Mouse (Mus musculus): ENCODE measurements around the gene Gm49601.

The Gm49601 gene

DNA sequence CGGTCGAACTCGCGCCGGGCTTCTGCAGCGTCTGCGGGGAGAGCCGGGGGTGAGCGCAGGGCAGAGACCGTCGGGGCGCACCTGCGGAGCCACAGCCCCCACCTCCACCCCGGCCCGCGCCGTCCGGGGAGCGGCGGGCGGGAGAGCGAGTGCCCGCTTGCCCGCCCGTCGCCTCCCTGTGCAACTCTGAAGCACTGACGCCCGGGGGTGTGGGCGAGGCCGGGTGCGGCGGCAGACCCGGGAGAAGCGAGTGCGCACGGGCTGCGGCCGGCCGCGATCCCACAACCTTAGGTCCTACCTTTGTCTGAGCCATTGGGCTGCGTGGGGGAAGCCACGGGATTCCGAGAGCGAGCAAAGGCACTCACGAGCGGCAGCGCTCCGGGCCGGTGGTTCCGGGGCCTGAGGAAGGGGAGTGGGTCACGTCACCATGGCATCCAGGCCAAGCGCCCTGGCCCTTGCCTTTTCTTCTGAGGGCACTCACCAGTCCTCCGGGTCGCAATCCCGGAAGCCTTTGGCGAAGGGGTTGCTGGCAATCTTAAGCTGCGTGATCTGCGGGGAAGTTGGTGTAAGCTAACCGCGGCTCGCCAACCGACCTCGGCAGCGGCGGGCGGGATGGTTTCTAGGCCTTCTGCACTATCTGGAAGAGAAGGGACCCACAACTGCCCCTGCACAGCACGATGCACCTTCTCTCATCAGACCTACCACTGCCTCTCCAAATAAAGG lies 43.6 kb downstream of the Gm49601 start:
- no peak for DNase-seq (ENCODE audit: low read depth, low spot score)

DNA sequence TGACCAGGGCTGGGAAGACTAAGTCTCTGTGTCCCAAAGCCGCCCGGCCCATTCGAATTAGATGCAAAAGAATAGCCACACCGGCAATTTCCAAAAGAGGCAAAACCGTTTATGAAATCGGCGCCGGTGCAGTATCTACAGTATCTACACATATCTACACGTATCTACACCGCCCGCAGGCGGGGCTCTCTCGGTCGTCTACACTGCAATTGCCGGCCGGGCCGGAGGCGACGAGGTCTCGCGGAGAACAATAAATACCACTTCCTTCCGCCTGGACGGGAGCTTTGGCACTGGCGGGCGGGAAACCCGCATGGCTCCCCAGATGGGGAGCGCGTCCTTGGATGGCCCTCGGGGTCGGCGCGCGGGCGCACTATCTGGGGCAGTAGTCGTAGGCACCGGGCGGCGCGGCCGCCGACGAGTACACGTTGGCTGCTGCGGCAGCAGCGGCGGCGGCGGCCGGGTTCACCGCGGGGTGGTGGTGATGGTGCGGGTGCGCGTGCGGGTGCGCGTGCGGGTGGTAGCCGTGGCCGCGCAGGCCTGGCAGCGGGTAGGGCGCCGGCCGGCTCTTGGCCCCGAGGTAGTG lies 44.5 kb downstream of the Gm49601 start:
- no peak for DNase-seq (ENCODE audit: low read depth, low spot score)

DNA sequence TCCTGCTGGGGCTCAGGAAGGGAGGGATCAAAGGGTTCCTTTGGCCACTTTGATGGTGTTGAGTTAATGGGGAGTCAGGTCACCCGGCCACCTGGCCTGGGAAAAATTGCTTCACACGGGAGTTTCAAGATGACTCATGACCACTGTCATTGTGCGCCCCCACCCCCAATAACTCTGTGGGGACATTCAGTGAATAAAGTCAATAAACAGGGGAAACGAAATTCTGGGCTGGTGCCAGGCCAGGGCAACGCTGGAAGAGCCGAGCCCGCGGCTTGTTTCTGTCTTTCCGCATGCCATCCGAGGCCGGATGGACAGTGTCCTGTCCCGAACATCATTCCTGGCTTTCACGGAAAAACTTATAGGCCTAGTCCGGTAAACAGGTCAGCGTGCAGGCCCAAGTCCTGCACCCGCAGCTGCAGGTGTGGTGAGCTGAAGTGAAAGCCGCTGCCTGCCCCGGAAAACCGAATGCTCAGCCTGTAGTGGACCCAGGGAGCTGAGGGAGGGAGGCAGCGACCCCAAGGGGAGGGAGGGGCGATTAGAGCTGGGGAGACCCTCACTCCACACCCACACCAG lies 45.1 kb downstream of the Gm49601 start:
- DNase-seq (ENCODE audit: low read depth, low spot score) = no peak

DNA sequence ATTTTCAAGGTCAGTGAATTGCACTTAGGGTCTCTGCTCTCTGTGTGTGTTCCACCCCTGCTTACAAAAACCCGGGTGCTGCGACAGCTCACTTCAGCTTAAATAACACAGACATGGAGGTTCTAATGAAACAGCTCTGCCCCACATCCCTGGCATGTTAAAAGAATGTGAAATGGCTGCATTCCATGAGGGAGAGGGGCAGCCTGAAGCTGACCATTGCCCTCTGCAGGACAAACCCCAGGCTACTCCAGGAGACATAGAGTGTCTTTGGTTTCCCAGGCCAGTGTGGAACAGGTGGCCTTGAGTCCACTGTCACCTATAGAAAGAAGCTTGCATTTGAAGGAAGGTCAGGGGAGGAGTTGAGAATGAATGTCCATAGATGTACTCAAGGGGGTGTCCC lies 45.8 kb downstream of the Gm49601 start:
- no peak for DNase-seq (ENCODE audit: low read depth, low spot score)

DNA sequence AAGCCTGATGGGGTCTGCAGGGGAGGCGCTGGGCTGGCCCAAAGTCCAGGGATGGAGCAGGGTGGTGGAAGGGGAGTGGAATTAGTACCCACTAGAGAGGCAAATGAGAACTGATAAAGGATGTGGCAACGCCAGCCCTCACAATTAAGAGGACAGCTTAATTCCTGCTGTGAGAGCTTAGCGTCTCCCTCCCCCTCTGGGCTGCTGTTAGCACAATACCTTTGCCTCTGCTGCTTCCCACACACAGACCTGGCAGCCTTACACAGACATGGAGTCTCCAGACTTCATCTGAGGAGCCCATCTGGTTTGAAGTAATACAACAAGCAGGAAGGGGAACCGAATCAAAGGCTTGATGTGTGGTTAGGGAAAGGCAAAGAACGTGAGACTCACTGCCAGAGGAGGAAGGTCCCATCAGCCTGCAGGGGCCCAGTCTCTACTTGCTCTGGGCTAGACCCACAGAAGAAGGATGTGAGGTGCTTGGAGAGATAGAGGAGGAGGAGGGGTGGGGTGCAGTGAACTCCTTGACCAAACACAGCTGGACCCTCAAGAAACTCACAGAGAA lies 48.5 kb downstream of the Gm49601 start:
- no peak for DNase-seq (ENCODE audit: low read depth, low spot score)

DNA sequence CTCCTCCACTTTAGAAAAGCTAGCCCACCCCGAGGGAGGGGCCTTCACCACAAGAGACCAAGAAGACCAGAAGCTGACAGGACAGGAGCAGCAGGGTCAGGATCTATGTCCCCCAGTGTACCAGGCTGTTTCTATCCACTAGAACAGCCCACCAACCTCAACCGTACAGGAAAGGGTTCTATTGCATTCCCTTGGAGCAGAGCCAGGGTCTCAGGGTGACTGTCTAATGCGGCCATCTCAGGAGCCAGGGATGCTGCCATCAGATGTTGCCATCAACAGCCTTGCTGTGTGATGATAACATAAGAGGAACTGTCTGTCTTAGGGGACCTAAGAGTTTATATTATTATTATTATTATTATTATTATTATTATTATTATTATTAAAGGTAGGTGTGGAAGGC lies 49.2 kb downstream of the Gm49601 start:
- DNase-seq (ENCODE audit: low read depth, low spot score) = no peak

DNA sequence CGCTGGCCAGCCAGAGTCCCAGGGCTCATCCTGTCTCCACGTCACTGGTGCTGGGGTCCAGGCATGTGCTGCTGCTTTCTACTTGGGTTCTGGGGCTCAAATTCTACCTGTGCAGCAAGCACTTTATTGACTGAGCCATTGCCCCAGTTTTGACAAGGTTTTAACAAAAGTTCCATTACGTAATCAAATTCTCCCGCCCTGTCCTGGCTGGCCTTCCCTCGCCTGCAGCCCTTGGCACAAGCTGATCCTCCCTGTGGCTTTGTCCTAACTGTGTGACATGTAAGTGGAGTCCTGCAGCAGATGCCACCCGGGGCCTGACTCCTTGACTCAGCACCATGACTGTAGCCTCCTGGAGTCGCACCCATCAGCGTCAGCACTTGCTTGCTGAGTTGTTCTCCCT lies 52.0 kb downstream of the Gm49601 start:
- no peak for DNase-seq (ENCODE audit: low read depth, low spot score)
